Mouse (Mus musculus) small intestine, adult 2 months (tissue): Measurements from ENCODE around the gene Gm28035.

Experiments used
- CTCF ChIP-seq: fragments of 200-500 bp; IDR thresholded peaks from 2 replicates; pipeline ENCODE4 v1.5.1; 2012; ENCODE audit warnings: low read depth, mild to moderate bottlenecking, control low read depth, inconsistent platforms, low read length, moderate library complexity, mixed read lengths; ENCODE audit not compliant: insufficient replicate concordance, insufficient read length; ENCODE audit errors: extremely low read depth
- POLR2A ChIP-seq: fragments of 200-500 bp; IDR thresholded peaks from 2 replicates; pipeline ENCODE4 v1.6.1; 2012; ENCODE audit warnings: low read depth, mild to moderate bottlenecking, control low read depth, inconsistent platforms, low read length, moderate library complexity

- no peak for TF ChIP-seq CTCF
- no peak for TF ChIP-seq POLR2A
Measured at GRCm38 (mm10) chr2:30205255-30205628, 35.1 kb upstream of the Gm28035 start.
